Mouse (Mus musculus): ENCODE results near the gene Dock3. TPM values are rescaled to one million over a fixed set of nuclear protein-coding genes. Genes with fewer than 3 reads are reported as not detected.
A peak's percentile ranks its signal among the peaks of the same experiment; 100 is the strongest.

Gene Dock3
- polyA plus RNA-seq, 1 experiment, result 0.45 TPM

GRCm38 (mm10) chr9:106890496-106891240 is 341.0 kb downstream of the Dock3 start:
- Histone ChIP-seq H3K4me3 (ENCODE audit: insufficient read depth, low read depth, low read length) (no peak overlapping the region; the same call in 1 of the 2 replicates), H3K4me1 (ENCODE audit: control insufficient read depth, insufficient read depth, low read length) (0 out of 2 replicates have a peak, but pooled peaks cover 4% of the 10 kb centered on the region), H3K36me3 (ENCODE audit: control insufficient read depth, insufficient read depth, low read length) (peaks cover 2% of the 10 kb centered on the region; the same call in 1 of the 2 replicates), H3K27me3 (replicated peaks; ENCODE audit: control insufficient read depth, insufficient read depth, low read length) (no peaks in the 10 kb centered on the region), H3K27ac (ENCODE audit: insufficient read depth, low read depth, low read length) (no peak overlapping the region)
- DNase-seq, result peak; percentile 61
- WGBS, result 39% methylated on average over 8 of the region's 8 CpGs
- TF ChIP-seq CTCF (conservative IDR thresholded peaks at IDR 0.05; ENCODE audit: insufficient read depth, insufficient read length, low read depth, low read length), result no peak
- TF ChIP-seq POLR2A (IDR thresholded peaks at IDR 0.05; ENCODE audit: low read depth, low read length), result no peak

- no peaks in the 10 kb centered on the region for H3K27me3 ChIP-seq (replicated peaks; ENCODE audit: control insufficient read depth, insufficient read depth, low read length)
- no peak for DNase-seq
- no peak overlapping the region for H3K27ac ChIP-seq (ENCODE audit: insufficient read depth, low read depth, low read length)
- H3K4me3 ChIP-seq (ENCODE audit: insufficient read depth, low read depth, low read length), result no peak overlapping the region
- TF ChIP-seq POLR2A (IDR thresholded peaks at IDR 0.05; ENCODE audit: low read depth, low read length) (no peak), CTCF (conservative IDR thresholded peaks at IDR 0.05; ENCODE audit: insufficient read depth, insufficient read length, low read depth, low read length) (no peak)
- 0 out of 2 replicates have a peak, but pooled peaks cover 8% of the 10 kb centered on the region for H3K4me1 ChIP-seq (ENCODE audit: control insufficient read depth, insufficient read depth, low read length)
- WGBS, result 81% methylated on average over 9 of the region's 9 CpGs
- peaks cover 2% of the 10 kb centered on the region; the same call in 1 of the 2 replicates for H3K36me3 ChIP-seq (ENCODE audit: control insufficient read depth, insufficient read depth, low read length)
Observed at GRCm38 (mm10) chr9:106889321-106889720, 342.4 kb downstream of the Dock3 start.

GRCm38 (mm10) chr9:106888346-106888745 is 343.4 kb downstream of the Dock3 start:
- Histone ChIP-seq H3K27me3 (replicated peaks; ENCODE audit: control insufficient read depth, insufficient read depth, low read length) (no peaks in the 10 kb centered on the region), H3K27ac (ENCODE audit: insufficient read depth, low read depth, low read length) (no peak overlapping the region), H3K4me1 (ENCODE audit: control insufficient read depth, insufficient read depth, low read length) (0 out of 2 replicates have a peak, but pooled peaks cover 8% of the 10 kb centered on the region), H3K4me3 (ENCODE audit: insufficient read depth, low read depth, low read length) (no peak overlapping the region), H3K36me3 (ENCODE audit: control insufficient read depth, insufficient read depth, low read length) (peaks cover 2% of the 10 kb centered on the region; the same call in 1 of the 2 replicates)
- over 99% methylated on average over 3 of the region's 3 CpGs for WGBS
- TF ChIP-seq POLR2A (IDR thresholded peaks at IDR 0.05; ENCODE audit: low read depth, low read length), result no peak
- TF ChIP-seq CTCF (conservative IDR thresholded peaks at IDR 0.05; ENCODE audit: insufficient read depth, insufficient read length, low read depth, low read length), result no peak
- DNase-seq, result no peak

- Histone ChIP-seq H3K36me3 (ENCODE audit: control insufficient read depth, insufficient read depth, low read length) (peaks cover 2% of the 10 kb centered on the region; the same call in 1 of the 2 replicates), H3K4me3 (ENCODE audit: insufficient read depth, low read depth, low read length) (peak within 1 kb of the TSS; percentile 91), H3K27ac (ENCODE audit: insufficient read depth, low read depth, low read length) (peak within 1 kb of the TSS; percentile 69), H3K4me1 (ENCODE audit: control insufficient read depth, insufficient read depth, low read length) (0 out of 2 replicates have a peak, but pooled peaks cover 8% of the 10 kb centered on the region), H3K27me3 (replicated peaks; ENCODE audit: control insufficient read depth, insufficient read depth, low read length) (no peaks in the 10 kb centered on the region)
- DNase-seq, result peak; percentile 99
- WGBS, result 2% methylated on average over 76 of the region's 101 CpGs
- no peak for TF ChIP-seq POLR2A (IDR thresholded peaks at IDR 0.05; ENCODE audit: low read depth, low read length)
- TF ChIP-seq CTCF (conservative IDR thresholded peaks at IDR 0.05; ENCODE audit: insufficient read depth, insufficient read length, low read depth, low read length), result peak; percentile 70
Observed at GRCm38 (mm10) chr9:106886828-106887702, 344.6 kb downstream of the Dock3 start, which contains the start of gene Rbm15b. Rbm15b (minus strand) TSS chr9:106887428.

GRCm38 (mm10) chr9:106885901-106886731 is 345.6 kb downstream of the Dock3 start:
- Histone ChIP-seq H3K36me3 (ENCODE audit: control insufficient read depth, insufficient read depth, low read length) (peaks cover 2% of the 10 kb centered on the region; the same call in 1 of the 2 replicates), H3K27ac (ENCODE audit: insufficient read depth, low read depth, low read length) (peak overlapping the region; percentile 69; the same call in 1 of the 2 replicates), H3K4me3 (ENCODE audit: insufficient read depth, low read depth, low read length) (peak overlapping the region; percentile 91), H3K27me3 (replicated peaks; ENCODE audit: control insufficient read depth, insufficient read depth, low read length) (no peaks in the 10 kb centered on the region), H3K4me1 (ENCODE audit: control insufficient read depth, insufficient read depth, low read length) (0 out of 2 replicates have a peak, but pooled peaks cover 8% of the 10 kb centered on the region)
- peak; percentile 53 for DNase-seq
- WGBS, result 2% methylated on average over 105 of the region's 107 CpGs
- TF ChIP-seq POLR2A (IDR thresholded peaks at IDR 0.05; ENCODE audit: low read depth, low read length), result no peak
- TF ChIP-seq CTCF (conservative IDR thresholded peaks at IDR 0.05; ENCODE audit: insufficient read depth, insufficient read length, low read depth, low read length), result no peak
